Mouse (Mus musculus): ENCODE measurements around the gene Klhl30. TPM values are rescaled to one million over a fixed set of nuclear protein-coding genes. Genes with fewer than 3 reads are reported as not detected.

Gene Klhl30
- total RNA-seq, 2 experiments from 2014 or later = not detected

Other genes with a start within 250 kb of the Klhl30 start
- gene Rbm44, start 205.9 kb upstream of the Klhl30 start, total RNA-seq (2015; ENCODE audit: low replicate concordance) = 29.3 and 31.4 TPM in 2 replicates
- 34.1 and 71.5 TPM in 2 replicates for gene Rbm44, start 205.9 kb upstream of the Klhl30 start, total RNA-seq (2017; ENCODE audit: low replicate concordance)
- 13.0 and 15.9 TPM in 2 replicates for gene Ramp1, start 171.2 kb upstream of the Klhl30 start, total RNA-seq (2015; ENCODE audit: low replicate concordance)
- 5.4 and 10.9 TPM in 2 replicates for gene Ramp1, start 171.2 kb upstream of the Klhl30 start, total RNA-seq (2017; ENCODE audit: low replicate concordance)
- gene Ube2f, start 100.7 kb upstream of the Klhl30 start, total RNA-seq (2015; ENCODE audit: low replicate concordance) = 46.9 and 60.8 TPM in 2 replicates
- 11.9 and 48.8 TPM in 2 replicates for gene Ube2f, start 100.7 kb upstream of the Klhl30 start, total RNA-seq (2017; ENCODE audit: low replicate concordance)
- gene Scly, start 52.7 kb upstream of the Klhl30 start, total RNA-seq (2015; ENCODE audit: low replicate concordance) = 27.0 and 42.3 TPM in 2 replicates
- gene Scly, start 52.7 kb upstream of the Klhl30 start, total RNA-seq (2017; ENCODE audit: low replicate concordance) = 39.7 and 51.1 TPM in 2 replicates
- gene Espnl, start 28.9 kb upstream of the Klhl30 start, total RNA-seq (2015; ENCODE audit: low replicate concordance) = 1.4 TPM in 1 of 2 replicates, not detected in the other
- not detected in 2 replicates for gene Espnl, start 28.9 kb upstream of the Klhl30 start, total RNA-seq (2017; ENCODE audit: low replicate concordance)
- gene Erfe, start 15.4 kb downstream of the Klhl30 start, total RNA-seq (2015; ENCODE audit: low replicate concordance) = 5.4 and 16.9 TPM in 2 replicates
- 2.8 and 3.1 TPM in 2 replicates for gene Erfe, start 15.4 kb downstream of the Klhl30 start, total RNA-seq (2017; ENCODE audit: low replicate concordance)
- 82.2 and 110 TPM in 2 replicates for gene Ilkap, start 47.8 kb downstream of the Klhl30 start, total RNA-seq (2015; ENCODE audit: low replicate concordance)
- gene Ilkap, start 47.8 kb downstream of the Klhl30 start, total RNA-seq (2017; ENCODE audit: low replicate concordance) = 101 and 110 TPM in 2 replicates
- gene Hes6, start 63.0 kb downstream of the Klhl30 start, total RNA-seq (2015; ENCODE audit: low replicate concordance) = 1.7 and 11.2 TPM in 2 replicates
- gene Hes6, start 63.0 kb downstream of the Klhl30 start, total RNA-seq (2017; ENCODE audit: low replicate concordance) = 3.5 and 4.6 TPM in 2 replicates
- 0.72 and 1.3 TPM in 2 replicates for gene Per2, start 108.3 kb downstream of the Klhl30 start, total RNA-seq (2015; ENCODE audit: low replicate concordance)
- 0.45 and 0.90 TPM in 2 replicates for gene Per2, start 108.3 kb downstream of the Klhl30 start, total RNA-seq (2017; ENCODE audit: low replicate concordance)
- 0.84 and 3.6 TPM in 2 replicates for gene Traf3ip1, start 143.6 kb downstream of the Klhl30 start, total RNA-seq (2015; ENCODE audit: low replicate concordance)
- 2.0 and 6.9 TPM in 2 replicates for gene Traf3ip1, start 143.6 kb downstream of the Klhl30 start, total RNA-seq (2017; ENCODE audit: low replicate concordance)
- gene Asb1, start 189.5 kb downstream of the Klhl30 start, total RNA-seq (2015; ENCODE audit: low replicate concordance) = 68.7 and 97.7 TPM in 2 replicates
- 126 and 169 TPM in 2 replicates for gene Asb1, start 189.5 kb downstream of the Klhl30 start, total RNA-seq (2017; ENCODE audit: low replicate concordance)

All from erythroid progenitor cell, adult 5-6 weeks (primary cell).